ENCODE assay signal across 7 mouse cellular contexts in the genomic region with DNA sequence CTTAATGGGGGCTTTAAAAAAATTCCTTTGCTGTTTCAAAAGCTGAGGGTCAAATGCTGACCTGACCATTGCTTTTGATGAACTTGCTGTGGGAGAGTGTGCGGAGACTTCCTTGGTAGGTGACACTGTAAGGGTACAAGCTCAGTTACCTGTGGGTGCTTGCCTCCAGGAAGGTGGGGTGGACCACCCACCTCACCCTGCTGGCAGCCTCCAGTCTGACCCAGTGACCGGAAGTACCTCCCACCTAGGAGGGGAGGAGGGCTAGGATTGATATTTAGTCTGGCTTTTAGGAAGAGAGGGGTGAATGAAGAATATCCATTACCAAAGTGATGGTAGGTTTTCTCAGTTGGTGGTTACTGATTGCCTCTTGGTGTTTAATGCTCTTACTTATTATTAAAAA.
DNase-seq lines count a peak whose midpoint lies in the region; ATAC-seq and TF ChIP-seq lines count a peak whose summit lies in the region.

No protein-coding gene starts in this region.

- H3K4me1 ChIP-seq in lung, embryonic 14.5 days (ENCODE audit: insufficient read depth), result peaks cover 23% of the 10 kb centered on the region
- peaks cover 13% of the 10 kb centered on the region for H3K4me1 ChIP-seq in forebrain, embryonic 14.5 days (ENCODE audit: control insufficient read depth, insufficient read depth, low read length)
- H3K4me1 ChIP-seq in neural tube, embryonic 15.5 days, result peaks cover 60% of the 10 kb centered on the region

- H3K4me3 ChIP-seq in lung, embryonic 14.5 days (ENCODE audit: low read depth, low read length), result peak overlapping the region; percentile 85
- no peak overlapping the region for H3K4me3 ChIP-seq in forebrain, embryonic 14.5 days (ENCODE audit: low read depth, low read length)
- peak overlapping the region; percentile 69 for H3K4me3 ChIP-seq in neural tube, embryonic 15.5 days (replicated peaks)

- TF ChIP-seq CTCF in lung, embryonic 14.5 days (IDR thresholded peaks at IDR 0.05; ENCODE audit: low read depth), result no peak

- H3K27me3 ChIP-seq in lung, embryonic 14.5 days (ENCODE audit: insufficient read depth, low read length), result no peaks in the 10 kb centered on the region
- H3K27me3 ChIP-seq in forebrain, embryonic 14.5 days (replicated peaks; ENCODE audit: control insufficient read depth, insufficient read depth, low read length), result no peaks in the 10 kb centered on the region
- no peaks in the 10 kb centered on the region for H3K27me3 ChIP-seq in neural tube, embryonic 15.5 days (replicated peaks)

- peaks cover 20% of the 10 kb centered on the region for H3K36me3 ChIP-seq in lung, embryonic 14.5 days (ENCODE audit: insufficient read depth)
- 0 out of 2 replicates have a peak, but pooled peaks cover 5% of the 10 kb centered on the region for H3K36me3 ChIP-seq in forebrain, embryonic 14.5 days (ENCODE audit: control insufficient read depth, insufficient read depth, low read length)
- no peaks in the 10 kb centered on the region for H3K36me3 ChIP-seq in neural tube, embryonic 15.5 days

- WGBS in lung, embryonic 14.5 days, result 28% methylated on average over 2 of the region's 2 CpGs
- 60% methylated on average over 2 of the region's 2 CpGs for whole genome bisulfite sequencing in forebrain, embryonic 14.5 days
- 34% methylated on average over 2 of the region's 2 CpGs for WGBS in neural tube, embryonic 15.5 days

- no peaks in the 10 kb centered on the region for H3K9me3 ChIP-seq in lung, embryonic 14.5 days (ENCODE audit: low read depth, low read length)
- H3K9me3 ChIP-seq in forebrain, embryonic 14.5 days (replicated peaks; ENCODE audit: control insufficient read depth, low read length), result no peaks in the 10 kb centered on the region
- no peaks in the 10 kb centered on the region for H3K9me3 ChIP-seq in neural tube, embryonic 15.5 days (replicated peaks)

- H3K4me2 ChIP-seq in lung, embryonic 14.5 days, result peak overlapping the region; percentile 78
- peak overlapping the region; percentile 93 for H3K4me2 ChIP-seq in forebrain, embryonic 14.5 days (ENCODE audit: low read length)
- H3K4me2 ChIP-seq in neural tube, embryonic 15.5 days, result peak overlapping the region; percentile 78

- no peak for DNase-seq in lung, embryonic 14.5 days
- no peak for DNase-seq in lung, adult 18-20 months
- DNase-seq in forebrain, embryonic 14.5 days (ENCODE audit: low spot score), result no peak
- DNase-seq in kidney, postnatal 36 days, result peak; percentile 50 to 66
- no peak for DNase-seq in Muller cell, postnatal 12 days (ENCODE audit: inconsistent ontology term)
- DNase-seq in urinary bladder, postnatal 36 days (ENCODE audit: low spot score in 2 of 2), result no peak

- no peak for ATAC-seq in lung, embryonic 14.5 days (ENCODE audit: insufficient read depth)
- no peak for ATAC-seq in forebrain, embryonic 14.5 days
- ATAC-seq in neural tube, embryonic 15.5 days (ENCODE audit: low FRiP score), result no peak

- H3K9ac ChIP-seq in lung, embryonic 14.5 days, result peak overlapping the region; percentile 93
- H3K9ac ChIP-seq in forebrain, embryonic 14.5 days (ENCODE audit: low read length), result no peak overlapping the region
- no peak overlapping the region for H3K9ac ChIP-seq in neural tube, embryonic 15.5 days (replicated peaks)

- no peak overlapping the region for H3K27ac ChIP-seq in lung, embryonic 14.5 days (ENCODE audit: low read depth)
- no peak overlapping the region for H3K27ac ChIP-seq in forebrain, embryonic 14.5 days (ENCODE audit: low read depth, low read length)
- no peak overlapping the region for H3K27ac ChIP-seq in neural tube, embryonic 15.5 days (replicated peaks)

Comparison
In these comparisons a context has a peak if more than half of its experiments do, and no peak if none do; other contexts are left out.
1. DNase-seq: peak in kidney, postnatal 36 days (2 of 2); none in lung, embryonic 14.5 days (single experiment), lung, adult 18-20 months (0 of 2), forebrain, embryonic 14.5 days (single experiment), Muller cell, postnatal 12 days (single experiment) and urinary bladder, postnatal 36 days (0 of 2).
2. Peak in every context shown above with its lines, with median percentiles within 50 percentile points of each other: H3K4me2 ChIP-seq.